Mouse (Mus musculus) yolk sac, embryonic 10.5 days (tissue): ENCODE measurements around the gene Adamtsl1.

Experiments
- DNase-seq: peaks from one replicate; pipeline ENCODE4 v3.0.0-alpha.2; 2017; ENCODE audit warnings: low spot score

The Adamtsl1 gene

GRCm38 (mm10) chr4:85672290-85672689, 158.3 kb downstream of the Adamtsl1 start:
- DNase-seq = peak; percentile 3

DNA sequence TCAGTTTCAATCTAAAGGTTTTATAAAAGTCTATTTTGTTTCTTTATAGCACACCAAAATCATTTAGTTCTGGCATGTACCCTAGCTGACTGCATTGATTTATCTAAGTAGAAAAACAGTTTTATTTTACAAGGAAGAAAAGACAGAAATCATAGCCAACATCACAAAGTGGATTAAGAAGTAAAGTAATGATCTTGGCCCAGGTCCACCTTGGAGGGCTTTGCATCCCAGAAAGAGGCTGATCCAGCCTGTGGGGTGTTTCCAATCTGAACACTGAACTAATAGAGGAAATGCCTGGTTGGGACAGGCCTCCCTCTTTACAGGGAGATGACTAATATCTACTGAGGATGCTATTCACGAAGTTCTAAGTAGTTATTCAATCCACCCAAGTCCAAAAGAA, 163.6 kb downstream of the Adamtsl1 start:
- no peak for DNase-seq

- DNase-seq = no peak
Observed at GRCm38 (mm10) chr4:85686160-85686559, 172.2 kb downstream of the Adamtsl1 start.

DNA sequence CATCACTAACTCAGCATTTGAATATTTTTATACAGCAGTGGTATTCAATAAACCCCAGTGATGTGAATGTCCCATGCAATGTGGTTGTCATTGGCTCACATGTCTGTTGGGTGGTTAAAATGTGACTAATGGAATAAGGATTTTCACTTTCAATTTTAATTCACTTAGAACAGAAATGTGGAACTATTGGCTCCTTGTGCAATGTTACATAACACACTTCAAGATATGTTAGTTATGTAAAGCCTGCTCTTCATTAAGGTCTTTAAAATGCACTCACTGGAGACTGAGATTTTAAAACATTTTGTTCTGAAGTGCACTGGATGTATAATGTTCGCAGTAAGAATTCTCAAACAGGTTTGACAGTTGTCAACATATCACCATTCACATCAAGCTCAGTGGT, 181.3 kb downstream of the Adamtsl1 start:
- no peak for DNase-seq

DNA sequence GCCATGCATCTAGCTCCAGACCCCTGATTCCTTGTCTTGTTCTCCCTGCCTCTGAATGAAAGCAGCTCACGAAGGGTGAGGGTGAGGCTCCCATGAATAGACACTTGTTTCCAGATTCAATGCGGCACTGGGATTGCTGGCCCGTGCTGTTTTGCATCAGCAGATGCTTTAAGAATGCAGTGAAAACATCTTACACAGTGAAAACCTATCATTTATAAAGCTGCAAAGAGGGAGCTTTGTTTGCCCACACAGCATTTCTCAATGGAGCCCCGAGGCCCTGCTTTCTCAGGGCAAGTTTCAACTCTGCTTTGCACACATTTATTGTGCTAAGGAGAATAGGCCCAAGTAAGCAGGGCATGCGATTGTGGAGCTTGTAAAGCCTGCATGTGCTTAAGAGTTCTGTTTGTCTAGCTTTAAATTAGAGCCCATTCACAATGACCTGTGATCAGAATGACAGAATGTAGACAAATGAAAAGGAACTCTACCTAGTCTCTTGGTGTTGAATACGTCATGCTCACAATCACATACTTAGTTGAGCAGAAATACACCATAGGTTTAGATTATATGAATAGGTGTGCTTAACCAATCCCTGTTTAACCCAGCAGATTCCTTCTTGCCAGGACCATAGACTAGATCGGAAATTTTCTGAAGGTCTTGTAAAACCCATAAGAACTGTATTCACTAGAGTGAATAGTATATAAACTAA, 193.5 kb downstream of the Adamtsl1 start:
- no peak for DNase-seq

DNA sequence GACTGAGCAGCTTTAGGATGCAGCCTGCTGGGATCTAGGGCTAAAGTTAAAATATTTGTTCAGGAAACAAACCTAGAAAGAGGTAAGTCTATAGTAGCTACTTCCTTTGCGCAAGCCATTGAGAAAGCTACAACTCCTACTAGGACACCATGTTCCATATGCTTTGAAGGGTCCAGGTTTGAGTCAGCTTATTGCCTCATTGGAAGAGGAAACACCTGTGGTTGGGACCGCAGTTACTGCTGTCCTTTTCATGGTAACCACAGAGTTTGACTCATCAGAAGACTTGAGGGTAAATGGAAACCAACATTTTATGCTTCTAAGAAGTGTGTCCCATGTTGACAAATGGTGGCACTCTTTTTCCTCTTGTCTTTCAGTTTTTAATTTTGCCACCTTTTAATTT, 195.7 kb downstream of the Adamtsl1 start:
- DNase-seq = no peak

DNA sequence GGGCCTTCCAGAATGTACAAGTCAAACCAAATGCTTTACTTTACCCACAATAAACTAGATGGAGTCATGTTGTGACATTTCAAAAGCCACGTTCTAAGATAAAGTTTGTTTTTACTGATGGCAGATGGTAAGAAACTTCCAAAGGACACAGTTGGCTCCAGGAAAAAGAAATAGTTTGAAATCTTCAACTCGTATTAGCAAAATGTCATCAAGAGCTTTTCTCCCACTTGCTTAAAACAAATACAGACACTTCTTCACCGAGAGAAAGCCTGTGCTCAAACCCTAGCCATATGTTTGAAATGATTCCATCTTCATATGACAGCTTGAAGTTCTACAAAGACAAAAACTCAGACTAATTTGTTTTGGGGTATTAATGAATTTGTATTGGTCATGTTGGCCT, 211.0 kb downstream of the Adamtsl1 start:
- no peak for DNase-seq

DNA sequence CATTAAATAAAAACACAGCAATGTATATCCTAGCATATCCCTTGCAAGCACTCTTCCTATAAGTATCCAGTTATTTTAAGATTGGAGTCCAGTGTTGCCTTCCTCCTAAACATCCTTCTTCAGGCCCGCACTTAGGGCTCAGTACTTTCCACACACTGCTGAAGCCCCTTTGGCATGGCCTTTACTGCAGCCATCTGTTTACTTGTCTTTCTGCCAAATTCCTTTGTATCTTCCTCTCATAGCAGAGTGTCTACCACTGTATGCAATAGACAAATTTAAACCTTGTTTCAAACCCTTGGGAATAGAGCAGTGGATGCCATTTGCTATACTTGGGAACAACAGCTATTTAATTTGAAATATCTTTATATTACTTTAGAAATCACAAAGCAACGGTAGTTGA, 213.8 kb downstream of the Adamtsl1 start:
- DNase-seq = no peak

GRCm38 (mm10) chr4:85728416-85728815, 214.4 kb downstream of the Adamtsl1 start:
- DNase-seq = no peak

DNA sequence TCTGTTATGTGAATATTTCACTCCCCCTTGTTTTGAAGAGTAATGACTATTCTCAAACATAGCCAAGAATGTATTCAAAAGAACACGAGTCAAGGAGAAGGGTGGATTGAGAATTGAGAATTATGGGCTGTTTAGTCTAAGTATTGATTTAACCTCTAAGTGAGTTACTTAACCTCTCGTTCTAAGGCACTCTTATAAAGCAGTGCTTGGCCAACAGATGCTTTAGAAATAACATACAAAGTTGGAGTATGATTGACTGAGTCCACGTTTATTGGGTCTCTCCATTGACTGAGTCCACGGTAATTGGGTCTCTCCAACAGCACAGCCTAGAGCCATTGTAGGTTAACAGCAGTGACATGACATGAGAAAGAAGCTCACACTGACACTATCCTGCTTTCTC, 226.5 kb downstream of the Adamtsl1 start:
- no peak for DNase-seq

DNA sequence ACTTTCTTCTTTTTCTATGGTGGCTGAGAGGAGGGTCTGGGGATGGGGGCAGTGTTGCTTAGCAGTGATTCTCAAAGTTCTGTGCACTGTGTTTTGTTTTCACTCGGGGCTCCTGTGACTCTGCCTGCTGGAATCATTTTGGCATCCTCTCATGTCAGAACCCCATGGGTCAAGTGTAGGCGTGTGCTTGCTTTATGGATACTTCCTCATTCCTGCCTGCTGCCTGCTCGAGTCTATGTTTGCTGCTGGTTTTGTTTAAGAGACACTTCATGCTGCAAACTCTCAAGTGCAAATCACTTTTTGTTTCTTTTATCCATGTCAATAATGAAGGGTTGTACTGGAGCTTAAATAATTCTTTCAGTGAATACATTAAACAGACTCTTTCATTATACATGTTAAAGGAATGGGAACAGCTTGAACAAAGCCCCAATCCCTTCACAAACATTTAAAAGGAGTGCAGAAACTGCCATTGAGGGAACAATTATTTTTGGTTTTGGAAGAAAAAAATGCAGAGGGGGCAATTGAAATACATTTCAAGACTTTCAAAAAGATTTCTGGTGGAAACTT, 227.9 kb downstream of the Adamtsl1 start:
- no peak for DNase-seq

- DNase-seq = no peak
Observed at GRCm38 (mm10) chr4:85743427-85743826, 229.5 kb downstream of the Adamtsl1 start.

GRCm38 (mm10) chr4:85762684-85763083, 248.7 kb downstream of the Adamtsl1 start:
- no peak for DNase-seq

- DNase-seq = no peak
Observed at GRCm38 (mm10) chr4:85763161-85764014, 249.4 kb downstream of the Adamtsl1 start.

- DNase-seq = no peak
Observed at GRCm38 (mm10) chr4:85764015-85764450, 250.1 kb downstream of the Adamtsl1 start.

DNA sequence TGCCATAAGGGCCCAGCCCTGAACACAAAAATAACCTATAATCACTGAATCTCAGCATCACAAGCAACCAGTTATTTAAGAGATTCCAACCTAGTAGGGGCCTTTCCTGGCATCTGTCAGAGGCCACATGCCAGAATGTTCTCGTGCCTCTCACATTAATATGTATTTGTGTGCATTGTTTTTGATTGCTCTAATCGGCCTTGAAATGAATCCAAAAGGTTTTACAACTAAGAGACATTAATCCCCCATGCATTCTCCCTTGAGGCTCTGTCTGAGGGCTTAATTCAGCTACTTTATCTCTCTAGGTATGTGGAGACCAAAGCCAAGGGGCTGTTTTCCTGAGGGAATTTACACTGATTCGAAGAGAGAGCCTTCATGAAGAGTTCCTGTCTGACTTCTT, 250.5 kb downstream of the Adamtsl1 start:
- DNase-seq = no peak

DNA sequence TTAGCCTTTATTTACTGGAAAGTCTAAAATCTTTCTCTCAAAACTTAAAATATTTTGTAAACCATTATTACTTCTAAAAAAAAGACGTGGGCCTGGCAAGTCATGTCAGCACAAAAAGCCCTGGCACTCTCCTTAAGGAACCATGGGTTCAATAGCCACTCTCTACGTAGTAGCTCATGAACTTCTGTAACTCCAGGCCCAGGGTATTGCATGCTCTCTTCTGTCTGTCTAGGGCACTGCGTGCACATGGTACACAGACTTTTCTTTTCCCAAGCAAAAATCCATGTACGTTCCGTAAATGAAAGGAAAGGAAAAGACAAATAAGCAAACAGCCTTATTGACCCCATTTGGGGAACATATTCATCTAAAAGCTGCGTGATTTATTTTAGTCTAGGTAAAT, 253.7 kb downstream of the Adamtsl1 start:
- no peak for DNase-seq

DNA sequence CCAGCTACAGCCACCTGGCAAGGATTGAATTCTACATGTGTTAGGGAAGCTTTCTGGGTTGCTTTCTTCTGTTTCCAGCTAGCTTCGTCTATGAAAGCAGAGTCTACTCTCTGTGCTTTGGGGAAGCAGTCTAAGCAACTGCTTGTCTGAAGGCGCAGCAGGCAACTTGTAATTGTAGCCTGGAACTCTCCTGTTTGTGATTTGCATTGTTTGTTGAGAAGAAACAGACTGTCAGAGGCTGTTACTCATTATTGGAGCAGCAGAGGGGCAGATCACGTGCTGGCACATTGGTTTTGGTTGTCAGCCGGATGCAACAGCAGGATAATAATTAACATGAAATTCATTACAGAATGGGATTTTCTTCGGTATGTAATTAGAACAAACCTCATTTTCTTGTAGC, 254.1 kb downstream of the Adamtsl1 start:
- DNase-seq = peak; percentile 59

DNA sequence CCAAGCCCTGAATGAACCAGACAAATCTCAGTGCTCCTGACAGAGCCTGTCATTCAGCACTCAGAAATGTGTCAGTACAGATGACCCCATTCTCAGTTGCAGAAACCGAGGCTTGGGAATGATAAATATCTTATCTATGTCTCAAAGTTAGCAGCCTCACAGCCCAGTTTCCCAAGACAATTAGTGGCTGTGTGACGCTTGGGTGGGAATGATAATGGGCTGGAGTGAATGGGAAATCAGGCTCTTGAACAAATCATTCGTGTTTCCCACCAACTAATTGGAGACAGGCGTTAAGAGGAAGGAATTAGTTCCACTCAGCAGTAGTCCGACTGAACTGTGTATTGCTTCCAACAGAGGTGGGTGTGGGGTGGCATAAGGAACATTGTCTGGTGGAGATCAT, 268.5 kb downstream of the Adamtsl1 start:
- no peak for DNase-seq

DNA sequence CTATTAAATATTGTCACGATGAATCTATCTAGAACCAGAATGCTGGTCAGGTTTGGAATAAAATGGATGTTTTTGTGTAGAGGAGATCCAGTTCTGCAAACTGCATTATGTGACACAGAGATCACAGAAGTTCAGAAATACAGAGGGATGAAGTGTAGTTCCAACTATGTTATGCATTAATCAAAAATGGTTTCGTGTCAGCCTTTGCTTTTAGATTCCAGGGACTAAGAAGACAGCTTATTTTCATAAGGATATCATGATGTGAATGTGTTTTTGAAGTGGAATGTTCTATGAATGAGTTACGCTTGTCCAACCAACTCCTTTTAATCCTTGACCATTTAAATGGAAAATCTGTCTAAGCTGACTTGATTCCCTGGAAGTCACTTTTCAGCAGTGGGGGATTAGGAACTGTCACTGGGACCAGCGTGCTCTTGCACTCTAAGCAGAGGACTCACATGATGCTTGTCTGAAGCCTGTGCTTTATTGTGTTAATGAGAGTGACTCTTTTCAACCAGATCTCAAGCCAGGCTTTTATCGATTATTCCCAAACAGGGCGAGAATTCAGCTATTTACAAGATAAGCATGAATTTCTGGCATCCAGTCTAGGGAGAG, 269.9 kb downstream of the Adamtsl1 start:
- no peak for DNase-seq

- no peak for DNase-seq
Observed at GRCm38 (mm10) chr4:85784428-85784827, 270.5 kb downstream of the Adamtsl1 start.

- DNase-seq = no peak
Observed at GRCm38 (mm10) chr4:85790226-85790625, 276.3 kb downstream of the Adamtsl1 start.

DNA sequence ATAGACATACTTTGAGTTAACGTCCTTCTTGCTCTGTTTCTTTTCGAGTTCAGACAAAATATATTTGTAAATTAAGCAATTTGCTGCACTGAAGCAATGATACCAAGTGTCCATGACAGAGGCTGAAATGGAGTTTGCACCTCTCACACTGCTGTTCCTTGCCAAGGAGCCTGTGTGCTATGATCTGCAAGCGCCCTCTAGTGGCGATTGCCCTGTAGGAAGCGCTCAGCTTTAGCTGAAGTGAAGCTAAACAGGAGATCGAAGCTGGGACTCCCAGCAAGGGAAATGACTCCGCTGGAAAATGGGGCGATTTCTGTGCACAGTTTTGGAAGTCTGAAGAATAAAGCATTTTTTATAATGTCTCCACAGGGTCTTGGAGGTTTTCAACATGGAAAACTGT, 287.8 kb downstream of the Adamtsl1 start:
- peak; percentile 48 for DNase-seq
